Mouse (Mus musculus) liver, embryonic 14.5 days (tissue): ENCODE measurements around the gene Alox5ap.

Experiments used
- CTCF ChIP-seq: IDR thresholded peaks from 2 replicates; pipeline ENCODE4 v1.5.1; 2016; ENCODE audit warnings: antibody characterized with exemption, low read depth, control low read depth
- EP300 ChIP-seq: IDR thresholded peaks from 2 replicates; pipeline ENCODE4 v1.6.1; 2016; ENCODE audit warnings: antibody characterized with exemption, low read depth

GRCm38 (mm10) chr5:149267493-149267892 lies 2.9 kb downstream of the Alox5ap start:
- TF ChIP-seq CTCF (no peak), EP300 (no peak)
